34 mouse cellular contexts compared by ENCODE assay signal in genomic region chr6:77638784-77639183, GRCm38 (mm10).
DNase-seq lines count a peak whose midpoint lies in the region; ATAC-seq and TF ChIP-seq lines count a peak whose summit lies in the region.
"Had no signal": no experiment of that assay in that cellular context is flagged by ENCODE, and none has a peak within 500 bp of the region (broad histone marks: within the 10 kb centered on the region; RNA-seq: fewer than 3 reads in every experiment).

No protein-coding gene starts in this region.

- H3K27me3 ChIP-seq in cerebellum, adult 2 months (ENCODE audit: control insufficient read depth, insufficient read depth, low read length), result no peaks in the 10 kb centered on the region
- no peaks in the 10 kb centered on the region for H3K27me3 ChIP-seq in forebrain, postnatal 0 days (ENCODE audit: insufficient read depth, low read length)
- H3K27me3 ChIP-seq in forebrain, embryonic 13.5 days, result no peaks in the 10 kb centered on the region
- H3K27me3 ChIP-seq: CH12.LX; hindbrain, embryonic 12.5 days; limb, embryonic 15.5 days; liver, embryonic 15.5 days; lung, embryonic 15.5 days; neural tube, embryonic 15.5 days had no signal

- H3K27ac ChIP-seq in cerebellum, adult 2 months (ENCODE audit: insufficient read depth, low read length), result no peak overlapping the region
- H3K27ac ChIP-seq in forebrain, postnatal 0 days (ENCODE audit: low read depth, low read length), result no peak overlapping the region
- H3K27ac ChIP-seq in forebrain, embryonic 13.5 days, result no peak overlapping the region
- H3K27ac ChIP-seq in left cerebral cortex, adult 2 months, result no peak overlapping the region
- H3K27ac ChIP-seq: gastrocnemius, adult 2 months; hindbrain, embryonic 12.5 days; limb, embryonic 10.5 days; limb, embryonic 15.5 days; liver, embryonic 15.5 days; lung, embryonic 15.5 days; neural tube, embryonic 15.5 days had no signal

- DNase-seq in cerebellum, adult 2 months, result no peak
- DNase-seq in cerebellum, adult 9-11 months, result no peak
- peak; percentile 38 for DNase-seq in forebrain, postnatal 0 days
- DNase-seq in left cerebral cortex, adult 2 months (ENCODE audit: extremely low spot score in 1 of 2, low spot score in 2 of 2), result no peak
- DNase-seq in left cerebral cortex, postnatal 25 days (ENCODE audit: low spot score in 2 of 2), result no peak
- peak; percentile 29 for DNase-seq in brain, adult 2 months (ENCODE audit: low read depth, low spot score)
- no peak for DNase-seq in urinary bladder, postnatal 25 days (ENCODE audit: low spot score)
- DNase-seq: adrenal gland, adult 2 months; adrenal gland, postnatal 36 days; cerebellum, adult 11 months; cerebellum, postnatal 36 days; gastrocnemius, adult 2 months; gastrocnemius, postnatal 36 days; heart, adult 18-20 months; heart, postnatal 36 days; kidney, adult 9 months; kidney, postnatal 14 days; lung, postnatal 36 days; right cerebral cortex, adult 18-20 months; spleen, adult 18-20 months; thymus, adult 18-20 months; thymus, postnatal 25 days had no signal

- 97% methylated on average over 2 of the region's 2 CpGs for WGBS in cerebellum, adult 2 months
- WGBS in forebrain, postnatal 0 days, result 63% methylated on average over 2 of the region's 2 CpGs
- WGBS in forebrain, embryonic 13.5 days, result 79% methylated on average over 2 of the region's 2 CpGs

- H3K36me3 ChIP-seq in forebrain, postnatal 0 days (ENCODE audit: insufficient read depth), result no peaks in the 10 kb centered on the region
- peaks cover 13% of the 10 kb centered on the region for H3K36me3 ChIP-seq in forebrain, embryonic 13.5 days (ENCODE audit: poor library complexity, severe bottlenecking)
- H3K36me3 ChIP-seq: hindbrain, embryonic 12.5 days; limb, embryonic 10.5 days; limb, embryonic 15.5 days; liver, embryonic 15.5 days; lung, embryonic 15.5 days; neural tube, embryonic 15.5 days had no signal

- 0 out of 2 replicates have a peak, but pooled peaks have one; percentile 15 for TF ChIP-seq CTCF in cerebellum, adult 2 months (IDR thresholded peaks at IDR 0.05; ENCODE audit: borderline replicate concordance, insufficient read depth, low read depth, low read length)
- TF ChIP-seq CTCF in forebrain, postnatal 0 days (IDR thresholded peaks at IDR 0.05; ENCODE audit: low read depth), result peak; percentile 57
- peak; percentile 32 for TF ChIP-seq CTCF in left cerebral cortex, adult 2 months (IDR thresholded peaks at IDR 0.05)

- no peaks in the 10 kb centered on the region for H3K9me3 ChIP-seq in forebrain, postnatal 0 days (ENCODE audit: low read length)
- H3K9me3 ChIP-seq in forebrain, embryonic 13.5 days (replicated peaks), result no peaks in the 10 kb centered on the region
- H3K9me3 ChIP-seq: hindbrain, embryonic 12.5 days; limb, embryonic 10.5 days; limb, embryonic 15.5 days; liver, embryonic 15.5 days; lung, embryonic 15.5 days; neural tube, embryonic 15.5 days had no signal

- no peak for TF ChIP-seq POLR2A in cerebellum, adult 2 months (IDR thresholded peaks at IDR 0.05; ENCODE audit: borderline replicate concordance, insufficient read depth, low read length)

- no peaks in the 10 kb centered on the region for H3K4me1 ChIP-seq in cerebellum, adult 2 months (ENCODE audit: control insufficient read depth, insufficient read depth, low read length)
- no peaks in the 10 kb centered on the region for H3K4me1 ChIP-seq in forebrain, postnatal 0 days (ENCODE audit: insufficient read depth)
- H3K4me1 ChIP-seq in forebrain, embryonic 13.5 days, result no peaks in the 10 kb centered on the region
- H3K4me1 ChIP-seq: hindbrain, embryonic 12.5 days; limb, embryonic 10.5 days; limb, embryonic 15.5 days; liver, embryonic 15.5 days; lung, embryonic 15.5 days had no signal

- no peak overlapping the region for H3K9ac ChIP-seq in forebrain, postnatal 0 days
- H3K9ac ChIP-seq in forebrain, embryonic 13.5 days, result no peak overlapping the region
- H3K9ac ChIP-seq: hindbrain, embryonic 12.5 days; limb, embryonic 15.5 days; liver, embryonic 15.5 days; lung, embryonic 15.5 days; neural tube, embryonic 15.5 days had no signal

- intact Hi-C loops in left cerebral cortex, adult 2 months (cut with DNase I), result no loop called here
- intact Hi-C loops in left cerebral cortex, postnatal 25 days (cut with DNase I), result loop anchor here (5.0 kb wide), 1 partner anchor 339 kb away; the partner anchor contains the start of gene Ctnna2

- no peak overlapping the region for H3K4me3 ChIP-seq in cerebellum, adult 2 months (replicated peaks; ENCODE audit: insufficient read depth, low read depth, low read length)
- no peak overlapping the region for H3K4me3 ChIP-seq in forebrain, postnatal 0 days (ENCODE audit: low read depth, low read length)
- H3K4me3 ChIP-seq in forebrain, embryonic 13.5 days, result no peak overlapping the region
- H3K4me3 ChIP-seq in left cerebral cortex, adult 2 months, result no peak overlapping the region
- H3K4me3 ChIP-seq: gastrocnemius, adult 2 months; hindbrain, embryonic 12.5 days; limb, embryonic 10.5 days; limb, embryonic 15.5 days; liver, embryonic 15.5 days; lung, embryonic 15.5 days; neural tube, embryonic 15.5 days had no signal

- H3K4me2 ChIP-seq in forebrain, postnatal 0 days (ENCODE audit: low read depth), result no peak overlapping the region
- H3K4me2 ChIP-seq in forebrain, embryonic 13.5 days, result no peak overlapping the region
- H3K4me2 ChIP-seq: heart, embryonic 11.5 days; hindbrain, embryonic 12.5 days; limb, embryonic 15.5 days; liver, embryonic 15.5 days; lung, embryonic 15.5 days; midbrain, embryonic 11.5 days; neural tube, embryonic 15.5 days had no signal

- peak; percentile 56; the same call in 1 of the 2 replicates for ATAC-seq in forebrain, postnatal 0 days
- ATAC-seq in forebrain, embryonic 13.5 days, result no peak
- ATAC-seq: activated CD4-positive, CD25-positive, alpha-beta regulatory T cell, adult 4 months; intestine, postnatal 0 days had no signal

Comparison
In these comparisons a context has a peak if more than half of its experiments do, and no peak if none do; other contexts are left out.
1. DNase-seq: peak in forebrain, postnatal 0 days (single experiment) and brain, adult 2 months (single experiment); none in cerebellum, adult 2 months (0 of 2), cerebellum, adult 9-11 months (single experiment), left cerebral cortex, adult 2 months (0 of 2), left cerebral cortex, postnatal 25 days (0 of 2) and urinary bladder, postnatal 25 days (single experiment).
2. Peak in every context shown above with its lines, with median percentiles within 50 percentile points of each other: CTCF ChIP-seq.